Mouse (Mus musculus): ENCODE results near the gene Cant1. TPM values are rescaled to one million over a fixed set of nuclear protein-coding genes. Genes with fewer than 3 reads are reported as not detected.

The Cant1 gene
- polyA plus RNA-seq, 1 experiment from 2014 or later, result 30.9 TPM

DNA sequence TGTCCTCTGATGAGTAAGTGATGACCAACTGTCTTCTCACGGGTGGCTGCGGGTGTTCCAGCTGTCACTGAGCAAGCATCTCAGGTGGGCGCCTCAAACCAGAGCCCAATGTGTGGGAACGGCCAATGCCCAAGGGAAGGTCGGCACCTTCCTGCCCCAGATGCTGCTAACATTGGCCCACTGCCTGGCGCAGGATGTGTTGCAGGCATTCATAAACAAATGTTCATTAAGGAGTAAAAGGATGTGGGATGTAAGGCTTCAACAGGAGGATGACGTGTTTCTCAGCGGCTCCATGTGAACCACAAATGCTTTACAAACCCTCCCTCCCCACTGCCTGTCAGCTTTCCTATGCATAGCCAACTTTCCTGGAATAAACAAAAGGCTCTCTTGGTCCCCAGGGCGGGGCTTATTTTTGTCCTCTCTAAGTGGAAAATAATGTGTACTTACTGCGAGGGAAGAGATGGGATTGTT, 14.5 kb upstream of the Cant1 start:
- no peak for ATAC-seq (ENCODE audit: low FRiP score, low TSS enrichment)
- Histone ChIP-seq H3K9ac (replicated peaks; ENCODE audit: low read length) (peak overlapping the region; percentile 55), H3K4me1 (ENCODE audit: insufficient read depth, low read length) (peaks cover 40% of the 10 kb centered on the region), H3K4me2 (replicated peaks; ENCODE audit: low read depth, low read length) (peak overlapping the region; percentile 54), H3K27ac (ENCODE audit: low read length) (peak overlapping the region; percentile 55), H3K36me3 (ENCODE audit: insufficient read depth, low read length) (no peaks in the 10 kb centered on the region), H3K9me3 (ENCODE audit: low read length) (no peaks in the 10 kb centered on the region), H3K4me3 (ENCODE audit: low read length) (peak overlapping the region; percentile 36), H3K27me3 (ENCODE audit: insufficient read depth, low read length) (no peaks in the 10 kb centered on the region)
- WGBS, result 60% methylated on average over 10 of the region's 10 CpGs

DNA sequence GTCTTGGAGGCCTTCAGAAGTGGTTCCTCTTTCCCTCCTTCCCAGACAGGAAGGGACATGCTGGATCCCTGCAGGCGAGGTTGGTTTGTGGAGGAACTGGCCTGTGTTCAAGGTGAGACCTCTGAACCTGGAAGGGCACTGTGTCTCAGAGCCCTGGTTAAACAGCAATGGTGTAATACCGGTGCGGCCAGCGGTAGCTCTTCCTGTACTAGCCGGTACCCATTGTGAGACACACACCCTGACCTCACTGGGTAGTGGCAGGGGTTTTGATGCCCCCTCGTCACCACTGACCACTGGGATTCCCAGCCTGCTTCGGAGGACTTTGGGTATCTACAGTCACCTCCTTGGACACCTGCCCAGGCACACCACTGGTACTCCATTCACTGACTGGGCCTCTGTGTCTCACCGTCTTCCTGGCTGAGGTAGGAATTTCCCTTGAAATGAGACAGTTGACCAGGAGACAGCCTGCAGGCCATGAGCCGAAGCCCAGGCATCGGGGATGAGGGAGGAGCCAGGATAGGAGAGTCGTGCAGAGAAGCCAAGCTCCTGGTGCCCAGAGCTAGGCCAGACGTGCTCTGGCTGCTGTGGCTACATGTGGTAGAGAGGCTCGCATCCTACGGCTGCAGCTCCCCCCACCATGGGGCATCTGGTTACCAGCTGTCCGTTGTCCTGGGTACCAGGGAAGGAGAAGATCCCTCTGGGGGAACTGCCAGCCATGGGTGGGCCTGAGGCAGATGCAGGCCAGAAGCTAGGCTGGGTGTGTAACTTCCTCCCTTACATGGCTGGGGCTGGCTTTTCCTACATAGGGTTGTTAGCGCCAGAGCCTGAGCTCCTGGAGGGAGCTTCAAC, 12.4 kb upstream of the Cant1 start:
- H3K9ac ChIP-seq (replicated peaks; ENCODE audit: low read length), result 0 out of 2 replicates have a peak overlapping the region, but pooled peaks have one; percentile 26
- H3K27me3 ChIP-seq (ENCODE audit: insufficient read depth, low read length), result no peaks in the 10 kb centered on the region
- H3K4me1 ChIP-seq (ENCODE audit: insufficient read depth, low read length), result peaks cover 48% of the 10 kb centered on the region
- H3K36me3 ChIP-seq (ENCODE audit: insufficient read depth, low read length), result no peaks in the 10 kb centered on the region
- WGBS, result 82% methylated on average over 16 of the region's 16 CpGs
- no peak overlapping the region; the same call in 1 of the 2 replicates for H3K27ac ChIP-seq (ENCODE audit: low read length)
- H3K9me3 ChIP-seq (ENCODE audit: low read length), result no peaks in the 10 kb centered on the region
- no peak for ATAC-seq (ENCODE audit: low FRiP score, low TSS enrichment)
- H3K4me2 ChIP-seq (replicated peaks; ENCODE audit: low read depth, low read length), result no peak overlapping the region
- no peak overlapping the region for H3K4me3 ChIP-seq (ENCODE audit: low read length)

GRCm38 (mm10) chr11:118430291-118430885, 11.5 kb upstream of the Cant1 start:
- Histone ChIP-seq H3K27ac (ENCODE audit: low read length) (peak overlapping the region; percentile 53; the same call in 1 of the 2 replicates), H3K4me1 (ENCODE audit: insufficient read depth, low read length) (peaks cover 48% of the 10 kb centered on the region)
- WGBS, result 31% methylated on average over 4 of the region's 4 CpGs

GRCm38 (mm10) chr11:118428944-118429709, 10.2 kb upstream of the Cant1 start:
- Histone ChIP-seq H3K27me3 (ENCODE audit: insufficient read depth, low read length) (no peaks in the 10 kb centered on the region), H3K9me3 (ENCODE audit: low read length) (no peaks in the 10 kb centered on the region), H3K36me3 (ENCODE audit: insufficient read depth, low read length) (no peaks in the 10 kb centered on the region), H3K9ac (replicated peaks; ENCODE audit: low read length) (peak overlapping the region; percentile 41; the same call in 1 of the 2 replicates), H3K27ac (ENCODE audit: low read length) (peak overlapping the region; percentile 27; the same call in 1 of the 2 replicates), H3K4me1 (ENCODE audit: insufficient read depth, low read length) (peaks cover 42% of the 10 kb centered on the region), H3K4me3 (ENCODE audit: low read length) (peak overlapping the region; percentile 39), H3K4me2 (replicated peaks; ENCODE audit: low read depth, low read length) (peak overlapping the region; percentile 55)
- 39% methylated on average over 8 of the region's 8 CpGs for WGBS
- 0 out of 2 replicates have a peak, but pooled peaks have one; percentile 5 for ATAC-seq (ENCODE audit: low FRiP score, low TSS enrichment)

More at GRCm38 (mm10) chr11:118430291-118430885, 11.5 kb upstream of the Cant1 start:
- no peaks in the 10 kb centered on the region for H3K27me3 ChIP-seq (ENCODE audit: insufficient read depth, low read length)
- no peak overlapping the region for H3K4me2 ChIP-seq (replicated peaks; ENCODE audit: low read depth, low read length)
- no peak for ATAC-seq (ENCODE audit: low FRiP score, low TSS enrichment)
- no peak overlapping the region for H3K9ac ChIP-seq (replicated peaks; ENCODE audit: low read length)
- H3K9me3 ChIP-seq (ENCODE audit: low read length), result no peaks in the 10 kb centered on the region
- H3K36me3 ChIP-seq (ENCODE audit: insufficient read depth, low read length), result no peaks in the 10 kb centered on the region
- H3K4me3 ChIP-seq (ENCODE audit: low read length), result no peak overlapping the region

DNA sequence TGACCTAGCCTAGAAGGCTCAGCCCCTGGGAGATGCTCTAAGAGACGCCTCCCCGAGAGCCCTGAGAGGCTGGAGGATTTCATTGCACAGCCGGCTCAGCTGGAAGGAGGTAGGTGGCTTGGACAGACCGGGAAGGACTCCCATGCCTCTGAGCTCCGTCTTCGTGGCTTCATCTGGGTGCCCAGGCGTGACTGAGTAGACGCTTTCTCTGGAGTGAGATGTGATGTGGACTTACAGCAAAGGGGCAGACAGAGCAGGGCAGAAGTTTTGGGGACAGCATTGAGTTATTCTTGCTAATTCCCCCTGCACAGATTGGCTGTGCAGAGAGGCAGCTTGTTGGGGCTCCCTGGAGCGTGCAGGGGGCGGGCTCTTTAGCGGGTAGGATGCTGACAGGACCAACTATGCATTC, 9.6 kb upstream of the Cant1 start:
- WGBS, result 2% methylated on average over 11 of the region's 11 CpGs

GRCm38 (mm10) chr11:118427986-118428385, 9.1 kb upstream of the Cant1 start, which contains the start of gene C1qtnf1:
Gene C1qtnf1 (plus strand): TSS chr11:118428203.
- Histone ChIP-seq H3K4me2 (replicated peaks; ENCODE audit: low read depth, low read length) (peak within 1 kb of the TSS; percentile 55), H3K27ac (ENCODE audit: low read length) (peak within 1 kb of the TSS; percentile 71), H3K9ac (replicated peaks; ENCODE audit: low read length) (peak within 1 kb of the TSS; percentile 42), H3K27me3 (ENCODE audit: insufficient read depth, low read length) (no peaks in the 10 kb centered on the region), H3K36me3 (ENCODE audit: insufficient read depth, low read length) (no peaks in the 10 kb centered on the region), H3K9me3 (ENCODE audit: low read length) (no peaks in the 10 kb centered on the region), H3K4me3 (ENCODE audit: low read length) (peak within 1 kb of the TSS; percentile 39), H3K4me1 (ENCODE audit: insufficient read depth, low read length) (peaks cover 39% of the 10 kb centered on the region)
- WGBS, result 2% methylated on average over 8 of the region's 8 CpGs
- ATAC-seq (ENCODE audit: low FRiP score, low TSS enrichment), result no peak

More for the DNA sequence above, 9.6 kb upstream of the Cant1 start:
- Histone ChIP-seq H3K9me3 (ENCODE audit: low read length) (no peaks in the 10 kb centered on the region), H3K27ac (ENCODE audit: low read length) (peak overlapping the region; percentile 71), H3K9ac (replicated peaks; ENCODE audit: low read length) (peak overlapping the region; percentile 42), H3K27me3 (ENCODE audit: insufficient read depth, low read length) (no peaks in the 10 kb centered on the region), H3K4me2 (replicated peaks; ENCODE audit: low read depth, low read length) (peak overlapping the region; percentile 55), H3K4me3 (ENCODE audit: low read length) (peak overlapping the region; percentile 39), H3K36me3 (ENCODE audit: insufficient read depth, low read length) (no peaks in the 10 kb centered on the region), H3K4me1 (ENCODE audit: insufficient read depth, low read length) (peaks cover 42% of the 10 kb centered on the region)
- peak; percentile 55; the same call in 1 of the 2 replicates for ATAC-seq (ENCODE audit: low FRiP score, low TSS enrichment)

- no peak overlapping the region for H3K4me2 ChIP-seq (replicated peaks; ENCODE audit: low read depth, low read length)
- H3K9me3 ChIP-seq (ENCODE audit: low read length), result no peaks in the 10 kb centered on the region
- 31% methylated on average over 3 of the region's 3 CpGs for WGBS
- no peak overlapping the region for H3K4me3 ChIP-seq (ENCODE audit: low read length)
- ATAC-seq (ENCODE audit: low FRiP score, low TSS enrichment), result no peak
- peaks cover 39% of the 10 kb centered on the region for H3K4me1 ChIP-seq (ENCODE audit: insufficient read depth, low read length)
- no peaks in the 10 kb centered on the region for H3K27me3 ChIP-seq (ENCODE audit: insufficient read depth, low read length)
- H3K27ac ChIP-seq (ENCODE audit: low read length), result no peak overlapping the region
- H3K36me3 ChIP-seq (ENCODE audit: insufficient read depth, low read length), result no peaks in the 10 kb centered on the region
- H3K9ac ChIP-seq (replicated peaks; ENCODE audit: low read length), result no peak overlapping the region
Measured at GRCm38 (mm10) chr11:118427266-118427779, 8.4 kb upstream of the Cant1 start.

- peaks cover 39% of the 10 kb centered on the region for H3K4me1 ChIP-seq (ENCODE audit: insufficient read depth, low read length)
- no peaks in the 10 kb centered on the region for H3K9me3 ChIP-seq (ENCODE audit: low read length)
- no peaks in the 10 kb centered on the region for H3K36me3 ChIP-seq (ENCODE audit: insufficient read depth, low read length)
- ATAC-seq (ENCODE audit: low FRiP score, low TSS enrichment), result no peak
- no peaks in the 10 kb centered on the region for H3K27me3 ChIP-seq (ENCODE audit: insufficient read depth, low read length)
- H3K9ac ChIP-seq (replicated peaks; ENCODE audit: low read length), result no peak overlapping the region
- H3K27ac ChIP-seq (ENCODE audit: low read length), result no peak overlapping the region
- no peak overlapping the region for H3K4me3 ChIP-seq (ENCODE audit: low read length)
- no peak overlapping the region for H3K4me2 ChIP-seq (replicated peaks; ENCODE audit: low read depth, low read length)
- 77% methylated on average over 5 of the region's 5 CpGs for WGBS
Measured at GRCm38 (mm10) chr11:118426765-118427164, 7.9 kb upstream of the Cant1 start.

All from kidney, embryonic 16.5 days (tissue).